Mouse (Mus musculus): Measurements from ENCODE around the gene Lgals2.

Gene Lgals2

GRCm38 (mm10) chr15:78826213-78827204, 28.8 kb downstream of the Lgals2 start:
- in situ Hi-C loops (cut with MboI, MseI), result no loop called here

DNA sequence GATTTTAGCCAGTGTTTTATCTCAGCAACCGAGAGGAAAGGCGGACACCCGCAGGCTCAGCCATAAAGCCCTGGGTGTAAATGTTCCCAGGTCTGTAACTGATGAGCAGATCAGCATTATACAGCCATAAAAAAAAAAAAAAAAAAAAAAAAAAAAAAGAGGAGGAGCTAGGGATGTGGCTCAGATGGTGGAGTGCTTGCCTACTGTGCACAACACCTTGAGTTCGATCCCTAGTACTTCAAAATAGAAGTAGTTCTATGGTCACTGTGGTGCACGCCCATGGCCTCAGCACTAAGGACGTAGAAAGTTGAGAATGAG, 39.3 kb downstream of the Lgals2 start:
- in situ Hi-C loops (cut with MboI, MseI), result no loop called here

GRCm38 (mm10) chr15:78815314-78816073, 39.8 kb downstream of the Lgals2 start:
- in situ Hi-C loops (cut with MboI, MseI), result no loop called here

- in situ Hi-C loops (cut with MboI, MseI), result no loop called here
Observed at GRCm38 (mm10) chr15:78813603-78814002, 41.7 kb downstream of the Lgals2 start.

GRCm38 (mm10) chr15:78810146-78810545, 45.2 kb downstream of the Lgals2 start:
- in situ Hi-C loops (cut with MboI, MseI), result no loop called here

DNA sequence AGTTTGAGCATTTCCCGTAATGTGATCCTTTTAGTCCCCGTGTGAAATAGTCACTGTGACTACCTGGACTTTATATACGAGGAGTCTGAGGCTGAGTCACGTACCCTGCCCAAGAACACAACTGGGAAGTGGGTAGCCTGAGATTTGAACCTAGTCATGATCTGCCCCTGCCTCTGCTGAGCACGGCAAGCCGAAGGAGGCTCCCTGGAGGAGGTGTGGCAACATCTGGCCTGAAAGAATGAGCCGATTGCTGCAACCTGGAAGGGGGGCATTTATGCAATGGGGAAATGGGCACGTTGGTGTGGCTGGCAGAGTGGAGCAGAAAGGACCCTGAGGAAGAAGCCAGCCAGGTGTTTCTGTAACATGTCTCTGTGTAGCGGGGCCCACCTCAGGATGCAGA, 45.6 kb downstream of the Lgals2 start:
- in situ Hi-C loops (cut with MboI, MseI), result no loop called here

GRCm38 (mm10) chr15:78808980-78809379, 46.3 kb downstream of the Lgals2 start:
- in situ Hi-C loops (cut with MboI, MseI), result no loop called here

- in situ Hi-C loops (cut with MboI, MseI), result no loop called here
Observed at GRCm38 (mm10) chr15:78807141-78807540, 48.2 kb downstream of the Lgals2 start.

- in situ Hi-C loops (cut with MboI, MseI), result no loop called here
Observed at GRCm38 (mm10) chr15:78806614-78807013, 48.7 kb downstream of the Lgals2 start.

GRCm38 (mm10) chr15:78805351-78805750, 50.0 kb downstream of the Lgals2 start:
- in situ Hi-C loops (cut with MboI, MseI), result no loop called here

DNA sequence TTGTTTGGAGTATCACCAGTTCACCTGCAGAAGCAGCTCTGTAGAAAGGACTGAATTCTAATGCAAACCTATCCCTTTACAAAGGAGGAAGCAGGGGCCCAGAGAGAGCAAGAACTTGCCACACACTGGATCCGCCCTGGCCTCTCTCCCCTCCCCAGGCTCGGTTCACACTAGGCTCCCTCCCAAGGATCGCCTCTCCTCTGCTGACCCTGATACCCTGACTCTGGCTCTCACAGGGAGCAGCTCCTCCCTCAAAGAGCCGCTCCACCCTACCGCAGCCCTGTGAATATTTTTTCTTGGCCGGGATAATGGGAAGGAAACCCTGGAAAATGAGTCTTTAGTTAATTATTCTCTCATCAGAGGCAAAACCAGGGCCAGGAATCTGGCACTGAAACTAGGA, 51.0 kb downstream of the Lgals2 start:
- in situ Hi-C loops (cut with MboI, MseI), result no loop called here

DNA sequence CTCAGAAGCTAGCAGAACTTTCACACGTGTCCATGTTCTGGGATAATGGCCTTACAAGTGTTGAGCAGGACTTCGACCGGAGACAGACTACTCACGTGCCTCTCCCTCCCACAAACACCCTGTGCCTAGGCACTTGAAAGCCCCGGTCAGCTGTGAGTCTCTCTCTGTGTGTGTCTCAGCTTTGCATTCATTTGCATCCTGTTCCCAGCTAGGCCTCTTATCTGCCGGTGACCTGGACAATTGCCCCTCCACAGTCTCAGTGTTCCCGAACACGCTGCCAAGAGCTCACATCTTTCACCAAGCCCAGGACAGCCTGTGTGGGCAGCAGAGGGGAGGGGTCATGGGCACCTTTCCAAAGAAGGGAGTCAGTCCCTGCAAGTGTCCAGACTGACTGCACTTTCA, 51.8 kb downstream of the Lgals2 start:
- in situ Hi-C loops (cut with MboI, MseI), result no loop called here

DNA sequence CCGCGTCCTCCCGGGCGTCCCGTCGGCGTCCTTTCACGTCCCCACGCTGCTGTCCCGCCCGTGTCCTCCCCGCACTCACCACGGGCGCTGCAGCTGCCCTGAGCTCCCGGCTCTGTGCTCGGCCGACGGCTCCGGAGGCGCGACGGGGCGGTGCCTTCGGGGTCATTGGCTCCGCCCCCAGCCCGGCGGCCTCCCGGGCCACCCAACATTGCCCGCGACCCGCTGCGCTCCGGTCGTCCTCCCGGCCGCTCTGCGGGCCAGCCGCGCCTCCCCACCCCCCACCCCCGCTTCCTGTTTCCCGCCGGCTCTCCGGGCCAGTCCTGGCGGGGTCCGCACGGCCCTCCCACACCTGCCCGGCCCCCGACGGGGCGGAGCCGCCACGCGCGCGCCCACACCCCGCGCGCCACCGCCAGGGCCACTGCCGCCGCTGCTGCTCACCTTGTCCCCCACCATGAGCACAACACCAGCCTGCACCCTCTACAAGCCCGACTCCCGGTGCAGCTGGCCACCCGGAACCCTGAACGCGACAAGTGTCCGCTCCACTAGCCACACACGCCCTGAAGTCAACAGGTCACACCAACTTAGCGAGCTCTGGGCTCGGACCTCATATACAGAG, 52.4 kb downstream of the Lgals2 start, which contains the start of gene Card10:
Card10 (minus strand) TSS at position 267 of the 616 bp plus-strand sequence.
- in situ Hi-C loops (cut with MboI, MseI), result no loop called here

DNA sequence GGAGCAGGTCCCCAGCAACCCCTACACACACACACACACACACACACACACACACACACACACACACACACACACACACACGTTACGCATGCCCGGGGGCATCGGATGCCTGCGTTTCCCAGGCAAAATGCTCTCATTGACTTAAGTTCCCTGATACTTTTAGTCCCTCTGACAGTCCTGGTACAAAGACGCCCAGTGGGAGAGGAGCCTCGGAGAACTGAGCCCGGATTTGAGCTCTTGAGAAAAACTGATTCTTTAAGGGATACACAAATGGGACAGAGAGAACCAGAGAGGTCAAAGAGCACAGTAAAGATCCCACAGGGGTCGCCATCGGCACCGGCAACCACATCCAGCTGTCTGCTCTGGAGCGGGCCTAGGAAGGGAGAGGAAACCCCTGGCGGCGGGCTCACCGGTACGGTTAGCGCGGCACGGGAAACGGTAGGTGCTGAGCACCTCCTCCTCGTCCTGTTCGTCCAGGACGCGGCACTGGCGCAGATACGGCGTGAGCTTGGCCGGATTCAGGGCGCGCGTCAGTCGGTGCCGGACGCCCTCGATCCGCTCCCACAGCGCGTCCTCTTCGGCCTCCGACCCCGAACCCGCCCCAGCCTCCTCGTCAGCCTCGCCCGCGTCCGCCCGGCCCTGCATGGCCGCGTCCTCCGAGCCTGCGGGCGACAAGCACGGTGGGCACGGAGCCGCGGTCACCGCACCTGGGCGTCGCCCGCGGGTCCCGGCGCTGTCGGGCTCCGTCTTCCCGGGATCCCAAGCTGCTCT, 53.2 kb downstream of the Lgals2 start:
- in situ Hi-C loops (cut with MboI, MseI), result no loop called here

DNA sequence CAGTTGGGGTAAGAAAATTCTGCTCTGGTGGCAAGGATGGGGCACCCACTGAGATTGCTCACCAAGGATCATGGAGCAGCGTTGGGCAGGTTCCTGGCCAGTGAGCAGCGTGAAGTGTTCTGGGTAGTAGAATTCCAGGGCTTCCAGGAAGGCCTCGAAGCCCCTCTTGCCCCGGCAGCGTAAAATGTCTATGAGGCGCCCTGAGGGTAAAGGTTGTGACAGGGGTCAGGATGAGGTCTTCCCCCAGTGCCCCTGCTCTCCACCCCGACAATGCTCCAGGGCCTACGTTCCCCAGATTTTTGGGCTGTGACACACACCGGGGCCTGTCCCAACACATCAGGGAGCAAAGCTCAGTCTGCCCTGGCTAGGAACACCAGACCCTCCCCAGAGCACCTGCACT, 53.8 kb downstream of the Lgals2 start:
- in situ Hi-C loops (cut with MboI, MseI), result no loop called here

All from regulatory T cell (primary cell).